Mouse (Mus musculus): ENCODE results near the gene Gm28053.

Gm28053 gene

DNA sequence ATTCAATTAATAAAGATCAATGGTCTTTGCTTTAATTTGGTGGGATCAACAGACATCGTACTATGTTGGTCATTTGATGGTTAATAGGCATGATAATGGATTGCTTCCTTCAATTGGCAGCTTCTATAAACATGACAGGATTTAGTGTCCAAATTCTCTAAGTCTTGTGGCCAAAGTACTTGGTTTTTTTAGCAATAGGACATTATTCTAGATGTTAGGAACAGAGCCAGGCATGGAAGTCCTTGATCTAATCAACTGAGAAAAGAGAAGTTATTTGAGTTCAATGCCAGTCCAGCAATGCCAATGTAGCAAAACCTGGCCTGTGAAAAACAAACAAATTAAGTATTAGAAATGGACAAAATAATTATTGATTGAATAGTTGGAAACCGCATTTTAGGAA, 67.2 kb downstream of the Gm28053 start:
- CTCF ChIA-PET: no interaction called here

DNA sequence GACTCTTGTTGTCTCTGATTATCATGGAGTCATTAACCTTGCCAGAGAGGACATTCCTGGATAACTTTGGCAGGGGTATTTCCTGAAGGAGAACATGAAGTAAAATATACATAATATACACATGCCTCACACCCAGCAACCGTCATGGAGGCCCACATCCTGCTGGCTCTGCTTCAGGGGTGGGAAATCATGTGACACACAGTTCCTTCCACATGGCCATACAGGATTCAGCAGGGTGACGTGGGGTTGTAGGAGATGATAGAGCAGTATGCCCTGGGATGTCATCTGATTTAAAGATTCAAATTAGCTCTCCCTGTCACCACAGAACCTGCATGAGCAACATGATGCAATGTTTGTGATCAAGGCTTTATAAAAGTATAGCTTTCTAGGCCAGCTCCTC, 69.5 kb downstream of the Gm28053 start:
- CTCF ChIA-PET: no interaction called here

DNA sequence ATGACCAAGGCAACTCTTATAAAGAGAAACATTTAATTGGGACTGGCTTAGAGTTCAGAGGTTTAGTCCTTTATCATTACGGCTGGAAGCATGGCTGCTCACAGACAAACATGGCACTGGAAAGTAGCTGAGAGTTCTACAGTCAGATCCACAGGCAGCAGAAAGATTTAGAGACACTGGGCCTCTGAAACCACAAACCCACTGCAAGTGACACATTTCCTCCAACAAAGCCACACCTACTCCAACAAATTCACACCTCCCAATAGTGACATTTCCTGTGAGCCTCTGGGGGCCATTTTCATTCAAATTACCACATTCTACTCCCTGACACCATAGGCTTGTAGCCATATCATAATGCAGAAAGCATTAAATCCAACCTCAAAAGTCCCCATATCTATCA, 83.5 kb downstream of the Gm28053 start:
- CTCF ChIA-PET: interaction anchor here (0.7 kb wide), 1 partner anchor 44 kb away, joined by 4 read pairs; no protein-coding TSS in a partner anchor
